Comparison of ENCODE assay signal across 14 mouse cellular contexts in the genomic region with DNA sequence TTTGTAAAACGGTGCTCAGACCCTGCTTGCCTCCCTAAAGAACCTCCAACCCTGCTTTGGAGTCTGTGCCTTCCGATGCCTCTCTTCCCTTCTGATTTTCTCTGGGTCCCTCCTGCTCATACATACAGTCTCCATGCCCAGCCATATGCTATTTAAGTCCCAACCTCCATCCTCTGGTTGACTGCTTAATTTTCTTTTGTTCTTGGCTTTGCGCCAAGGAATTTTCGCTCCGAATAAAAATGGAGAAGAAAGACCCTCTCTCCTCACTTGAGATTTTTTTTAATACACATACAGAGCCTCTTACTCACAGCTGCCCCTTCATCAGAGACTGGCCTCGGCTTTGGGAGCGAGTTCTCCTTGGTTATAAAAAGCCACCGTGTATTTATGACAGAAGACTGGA. TPM values are rescaled to one million over a fixed set of nuclear protein-coding genes. Genes with fewer than 3 reads are reported as not detected.
A peak's percentile ranks its signal among the peaks of the same experiment; 100 is the strongest.
DNase-seq lines count a peak whose midpoint lies in the region; ATAC-seq and TF ChIP-seq lines count a peak whose summit lies in the region.
"Had no signal": no experiment of that assay in that cellular context is flagged by ENCODE, and none has a peak within 500 bp of the region (broad histone marks: within the 10 kb centered on the region; RNA-seq: fewer than 3 reads in every experiment).

No protein-coding gene starts in this region.

- H3K36me3 ChIP-seq in lung, embryonic 14.5 days (ENCODE audit: insufficient read depth): 0 out of 2 replicates have a peak, but pooled peaks cover 11% of the 10 kb centered on the region
- no peaks in the 10 kb centered on the region for H3K36me3 ChIP-seq in embryonic facial prominence, embryonic 13.5 days
- no peaks in the 10 kb centered on the region for H3K36me3 ChIP-seq in embryonic facial prominence, embryonic 15.5 days
- no peaks in the 10 kb centered on the region; the same call in 1 of the 2 replicates for H3K36me3 ChIP-seq in intestine, embryonic 16.5 days (ENCODE audit: control insufficient read depth, insufficient read depth, low read length)
- H3K36me3 ChIP-seq: liver, embryonic 13.5 days had no signal

- H3K27ac ChIP-seq in lung, embryonic 14.5 days (ENCODE audit: low read depth): peak overlapping the region; percentile 80
- H3K27ac ChIP-seq in embryonic facial prominence, embryonic 13.5 days: peak overlapping the region; percentile 83
- H3K27ac ChIP-seq in embryonic facial prominence, embryonic 15.5 days (replicated peaks): peak overlapping the region; percentile 49
- peak overlapping the region; percentile 17; the same call in 1 of the 2 replicates for H3K27ac ChIP-seq in intestine, embryonic 16.5 days (ENCODE audit: low read length)
- H3K27ac ChIP-seq: liver, embryonic 13.5 days; macrophage had no signal

- ATAC-seq in lung, embryonic 14.5 days (ENCODE audit: insufficient read depth): no peak
- no peak for ATAC-seq in embryonic facial prominence, embryonic 13.5 days (ENCODE audit: insufficient number of reproducible peaks, insufficient read depth, low FRiP score, low TSS enrichment, low read depth)
- no peak; the same call in 1 of the 2 replicates for ATAC-seq in embryonic facial prominence, embryonic 15.5 days (ENCODE audit: insufficient number of reproducible peaks, low FRiP score, low TSS enrichment, low read depth)
- 0 out of 2 replicates have a peak, but pooled peaks have one; percentile 25 for ATAC-seq in intestine, embryonic 16.5 days

- H3K9me3 ChIP-seq in lung, embryonic 14.5 days (ENCODE audit: low read depth, low read length): no peaks in the 10 kb centered on the region
- no peaks in the 10 kb centered on the region for H3K9me3 ChIP-seq in embryonic facial prominence, embryonic 13.5 days
- H3K9me3 ChIP-seq in embryonic facial prominence, embryonic 15.5 days (replicated peaks): no peaks in the 10 kb centered on the region
- H3K9me3 ChIP-seq in intestine, embryonic 16.5 days (ENCODE audit: control insufficient read depth, low read length): no peaks in the 10 kb centered on the region
- H3K9me3 ChIP-seq: liver, embryonic 13.5 days had no signal

- no peak overlapping the region for H3K9ac ChIP-seq in lung, embryonic 14.5 days
- 0 out of 2 replicates have a peak overlapping the region, but pooled peaks have one; percentile 6 for H3K9ac ChIP-seq in embryonic facial prominence, embryonic 13.5 days
- no peak overlapping the region for H3K9ac ChIP-seq in embryonic facial prominence, embryonic 15.5 days
- H3K9ac ChIP-seq in intestine, embryonic 16.5 days (ENCODE audit: low read depth, low read length): no peak overlapping the region
- H3K9ac ChIP-seq: liver, embryonic 13.5 days had no signal

- no peak overlapping the region for H3K4me2 ChIP-seq in lung, embryonic 14.5 days
- peak overlapping the region; percentile 18; the same call in 1 of the 2 replicates for H3K4me2 ChIP-seq in embryonic facial prominence, embryonic 13.5 days
- H3K4me2 ChIP-seq in embryonic facial prominence, embryonic 15.5 days (replicated peaks): no peak overlapping the region
- no peak overlapping the region for H3K4me2 ChIP-seq in intestine, embryonic 16.5 days (ENCODE audit: low read depth, low read length)
- H3K4me2 ChIP-seq: liver, embryonic 13.5 days had no signal

- TF ChIP-seq CTCF in lung, embryonic 14.5 days (IDR thresholded peaks at IDR 0.05; ENCODE audit: low read depth): no peak

- DNase-seq in lung, embryonic 14.5 days: peak; percentile 81
- no peak for DNase-seq in lung, postnatal 25 days (ENCODE audit: low spot score)
- no peak for DNase-seq in thymus, adult 18-20 months
- no peak for DNase-seq in spleen, adult 18-20 months
- DNase-seq: adrenal gland, postnatal 25 days; cerebellum, postnatal 25 days; heart, postnatal 4 days; kidney, adult 2 months; liver, embryonic 13.5 days; thymus, postnatal 14 days had no signal

- H3K27me3 ChIP-seq in lung, embryonic 14.5 days (ENCODE audit: insufficient read depth, low read length): no peaks in the 10 kb centered on the region
- no peaks in the 10 kb centered on the region for H3K27me3 ChIP-seq in embryonic facial prominence, embryonic 13.5 days
- no peaks in the 10 kb centered on the region for H3K27me3 ChIP-seq in embryonic facial prominence, embryonic 15.5 days
- H3K27me3 ChIP-seq in intestine, embryonic 16.5 days (replicated peaks; ENCODE audit: control insufficient read depth, insufficient read depth, low read length): no peaks in the 10 kb centered on the region
- H3K27me3 ChIP-seq: liver, embryonic 13.5 days had no signal

- no peak overlapping the region for H3K4me3 ChIP-seq in lung, embryonic 14.5 days (ENCODE audit: low read depth, low read length)
- H3K4me3 ChIP-seq in embryonic facial prominence, embryonic 13.5 days: no peak overlapping the region
- no peak overlapping the region for H3K4me3 ChIP-seq in embryonic facial prominence, embryonic 15.5 days (replicated peaks)
- H3K4me3 ChIP-seq in intestine, embryonic 16.5 days (ENCODE audit: low read length): no peak overlapping the region
- H3K4me3 ChIP-seq: liver, embryonic 13.5 days had no signal

- WGBS in lung, embryonic 14.5 days: 32% methylated on average over 8 of the region's 8 CpGs
- 44% methylated on average over 8 of the region's 8 CpGs for WGBS in embryonic facial prominence, embryonic 13.5 days
- WGBS in embryonic facial prominence, embryonic 15.5 days: 39% methylated on average over 8 of the region's 8 CpGs
- 45% methylated on average over 8 of the region's 8 CpGs for WGBS in intestine, embryonic 16.5 days

- H3K4me1 ChIP-seq in lung, embryonic 14.5 days (ENCODE audit: insufficient read depth): peaks cover 24% of the 10 kb centered on the region
- peaks cover 52% of the 10 kb centered on the region for H3K4me1 ChIP-seq in embryonic facial prominence, embryonic 13.5 days
- peaks cover 43% of the 10 kb centered on the region for H3K4me1 ChIP-seq in embryonic facial prominence, embryonic 15.5 days
- H3K4me1 ChIP-seq in intestine, embryonic 16.5 days (ENCODE audit: control insufficient read depth, insufficient read depth, low read length): peaks cover 20% of the 10 kb centered on the region
- H3K4me1 ChIP-seq: liver, embryonic 13.5 days had no signal

RNA-seq across cellular contexts. Expression of gene Pde9a, which starts 16.7 kb away (rescaled TPM):
- polyA plus RNA-seq in lung, embryonic 14.5 days (2014; fragmentation: Nextera tagmentation; extraction: Ambion mirVana): 35.8 and 36.7 TPM in 2 replicates
- polyA plus RNA-seq in embryonic facial prominence, embryonic 13.5 days (2015; fragmentation: Nextera tagmentation; extraction: Ambion mirVana): 21.9 and 25.1 TPM in 2 replicates
- 16.5 and 18.1 TPM in 2 replicates for polyA plus RNA-seq in embryonic facial prominence, embryonic 15.5 days (2015; fragmentation: Nextera tagmentation; extraction: Ambion mirVana)
- polyA plus RNA-seq in intestine, embryonic 16.5 days (2015; fragmentation: Nextera tagmentation; extraction: Ambion mirVana): 62.5 and 65.2 TPM in 2 replicates
- polyA plus RNA-seq: macrophage had no signal

Comparison
In these comparisons a context has a peak if more than half of its experiments do, and no peak if none do; other contexts are left out.
1. H3K27ac ChIP-seq: peak in every context shown above with its lines; median percentile 83 in embryonic facial prominence, embryonic 13.5 days; 80 in lung, embryonic 14.5 days; 49 in embryonic facial prominence, embryonic 15.5 days; 17 in intestine, embryonic 16.5 days.